Mouse (Mus musculus) embryonic facial prominence, embryonic 11.5 days (tissue): ENCODE results near the gene Smg1. TPM values are rescaled to one million over a fixed set of nuclear protein-coding genes. Genes with fewer than 3 reads are reported as not detected.
"Not testable (repeated sequence)": the region's sequence is repeated elsewhere in the genome, so short reads cannot be mapped to it uniquely, and the experiment has no call there.

Experiments used
- ATAC-seq: fragments of 200-750 bp; cut with Nextera tagmentation; replicated peaks from 2 replicates; pipeline ENCODE4 v1.8.0; 2017; ENCODE audit warnings: low read depth; ENCODE audit not compliant: insufficient number of reproducible peaks, low FRiP score, low TSS enrichment
- DNase-seq: peaks from one replicate; pipeline ENCODE4 v3.0.0-alpha.2; 2015; ENCODE audit warnings: low spot score
- H3K27ac ChIP-seq: fragments of 300-500 bp; sonication (generic); replicated peaks from 2 replicates; pipeline ENCODE4 v1.5.1; 2014; ENCODE audit warnings: mild to moderate bottlenecking, low read depth, low read length, control low read depth
- H3K27me3 ChIP-seq: fragments of 300-500 bp; sonication (generic); 2 replicates; pipeline ENCODE4 v1.6.1; 2014; ENCODE audit warnings: mild to moderate bottlenecking, low read length, moderate library complexity, mixed read lengths; ENCODE audit not compliant: control insufficient read depth, insufficient read depth
- H3K36me3 ChIP-seq: fragments of 300-500 bp; sonication (generic); replicated peaks from 2 replicates; pipeline ENCODE4 v1.6.1; 2014; ENCODE audit warnings: low read depth, mild to moderate bottlenecking, low read length, moderate library complexity, mixed read lengths; ENCODE audit not compliant: control insufficient read depth, insufficient read depth
- H3K4me1 ChIP-seq: fragments of 300-500 bp; sonication (generic); 2 replicates; pipeline ENCODE4 v1.6.1; 2014; ENCODE audit warnings: low read length, mixed read lengths; ENCODE audit not compliant: control insufficient read depth, insufficient read depth
- H3K4me2 ChIP-seq: fragments of 300-500 bp; sonication (generic); 2 replicates; pipeline ENCODE4 v1.6.1; 2014; ENCODE audit warnings: low read depth, mild to moderate bottlenecking, control low read depth, low read length, moderate library complexity
- H3K4me3 ChIP-seq: fragments of 300-500 bp; sonication (generic); 2 replicates; pipeline ENCODE4 v1.5.1; 2014; ENCODE audit warnings: low read depth, low read length, control low read depth
- H3K9ac ChIP-seq: fragments of 300-500 bp; sonication (generic); replicated peaks from 2 replicates; pipeline ENCODE4 v1.6.1; 2014; ENCODE audit warnings: mild to moderate bottlenecking, control low read depth, low read length
- H3K9me3 ChIP-seq: fragments of 300-500 bp; sonication (generic); replicated peaks from 2 replicates; pipeline ENCODE4 v1.6.1; 2016; ENCODE audit warnings: mild to moderate bottlenecking, low read length, inconsistent platforms, mixed read lengths; ENCODE audit not compliant: control insufficient read depth
- WGBS: fragments of 180-500 bp; shearing (Covaris S2); extraction: QIAGEN DNeasy Blood & Tissue Kit; methylation state at CpG from one replicate; pipeline ENCODE4 v1.1.7; 2014; 5-methylcytosine and 5-hydroxymethylcytosine counted together
- polyA plus RNA-seq: library from polyadenylated mRNA; unstranded; fragments of >200 nt; fragmentation: Nextera tagmentation; extraction: Ambion mirVana; gene quantifications from 2 replicates; pipeline ENCODE4 v1.2.1, GENCODE M21; 2014

The Smg1 gene
- polyA plus RNA-seq, 1 experiment from 2014 or later = 17.6 TPM

GRCm38 (mm10) chr7:118206396-118206795, 37.1 kb downstream of the Smg1 start:
- Histone ChIP-seq H3K27me3 (no peaks in the 10 kb centered on the region), H3K4me1 (no peaks in the 10 kb centered on the region), H3K36me3 (peaks cover 2% of the 10 kb centered on the region), H3K27ac (no peak overlapping the region), H3K4me3 (no peak overlapping the region), H3K9ac (no peak overlapping the region), H3K4me2 (no peak overlapping the region), H3K9me3 (no peaks in the 10 kb centered on the region)
- ATAC-seq (no peak), DNase-seq (no peak)
- WGBS = 95% methylated on average over 2 of the region's 2 CpGs

- Histone ChIP-seq H3K9me3 (no peaks in the 10 kb centered on the region), H3K4me3 (no peak overlapping the region), H3K36me3 (no peaks in the 10 kb centered on the region), H3K4me2 (no peak overlapping the region), H3K9ac (no peak overlapping the region), H3K27me3 (no peaks in the 10 kb centered on the region), H3K27ac (no peak overlapping the region), H3K4me1 (no peaks in the 10 kb centered on the region)
- WGBS = 71% methylated on average over 4 of the region's 4 CpGs
- no peak for DNase-seq
- no peak for ATAC-seq
Observed at GRCm38 (mm10) chr7:118195756-118196155, 47.7 kb downstream of the Smg1 start.

- Histone ChIP-seq H3K9me3 (no peaks in the 10 kb centered on the region), H3K36me3 (no peaks in the 10 kb centered on the region), H3K9ac (no peak overlapping the region), H3K27ac (no peak overlapping the region), H3K27me3 (no peaks in the 10 kb centered on the region), H3K4me1 (no peaks in the 10 kb centered on the region), H3K4me2 (no peak overlapping the region), H3K4me3 (no peak overlapping the region)
- no peak for ATAC-seq
- no peak for DNase-seq
- 88% methylated on average over 4 of the region's 4 CpGs for WGBS
Observed at GRCm38 (mm10) chr7:118185878-118186277, 57.6 kb downstream of the Smg1 start.

- Histone ChIP-seq H3K4me1 (no peaks in the 10 kb centered on the region), H3K4me2 (no peak overlapping the region), H3K9ac (no peak overlapping the region), H3K9me3 (no peaks in the 10 kb centered on the region), H3K36me3 (no peaks in the 10 kb centered on the region), H3K27me3 (no peaks in the 10 kb centered on the region), H3K27ac (no peak overlapping the region), H3K4me3 (no peak overlapping the region)
- WGBS = 89% methylated on average over 1 of the region's 1 CpGs
- ATAC-seq (no peak), DNase-seq (no peak)
Observed at GRCm38 (mm10) chr7:118184604-118185003, 58.9 kb downstream of the Smg1 start.

GRCm38 (mm10) chr7:118181123-118181522, 62.3 kb downstream of the Smg1 start:
- H3K9ac ChIP-seq = no peak overlapping the region
- no peaks in the 10 kb centered on the region for H3K9me3 ChIP-seq
- 93% methylated on average over 3 of the region's 3 CpGs for WGBS
- ATAC-seq (no peak), DNase-seq (no peak)
- H3K4me3 ChIP-seq = no peak overlapping the region
- no peaks in the 10 kb centered on the region for H3K36me3 ChIP-seq
- no peak overlapping the region for H3K4me2 ChIP-seq
- H3K27me3 ChIP-seq = no peaks in the 10 kb centered on the region
- no peaks in the 10 kb centered on the region for H3K4me1 ChIP-seq
- H3K27ac ChIP-seq = no peak overlapping the region

- no peak overlapping the region for H3K27ac ChIP-seq
- no peak for DNase-seq
- no peak for ATAC-seq
- H3K4me1 ChIP-seq = no peaks in the 10 kb centered on the region
- no peaks in the 10 kb centered on the region for H3K36me3 ChIP-seq
- 78% methylated on average over 3 of the region's 3 CpGs for WGBS
- no peaks in the 10 kb centered on the region for H3K9me3 ChIP-seq
- H3K9ac ChIP-seq = no peak overlapping the region
- H3K4me3 ChIP-seq = no peak overlapping the region
- no peaks in the 10 kb centered on the region for H3K27me3 ChIP-seq
- H3K4me2 ChIP-seq = no peak overlapping the region
Observed at GRCm38 (mm10) chr7:118179782-118180181, 63.7 kb downstream of the Smg1 start.

- H3K9me3 ChIP-seq = no peaks in the 10 kb centered on the region
- H3K36me3 ChIP-seq = no peaks in the 10 kb centered on the region; the same call in 1 of the 2 replicates
- H3K9ac ChIP-seq = no peak overlapping the region
- H3K27me3 ChIP-seq = no peaks in the 10 kb centered on the region
- H3K4me3 ChIP-seq = no peak overlapping the region
- H3K4me1 ChIP-seq = no peaks in the 10 kb centered on the region
- ATAC-seq = no peak
- no peak overlapping the region for H3K4me2 ChIP-seq
- no peak overlapping the region for H3K27ac ChIP-seq
- DNase-seq = no peak
- 88% methylated on average over 1 of the region's 1 CpGs for WGBS
Observed at GRCm38 (mm10) chr7:118175821-118176355, 67.6 kb downstream of the Smg1 start.

GRCm38 (mm10) chr7:118170125-118170524, 73.3 kb downstream of the Smg1 start:
- 97% methylated on average over 2 of the region's 2 CpGs for WGBS
- not testable (repeated sequence) for H3K27ac ChIP-seq, H3K9me3 ChIP-seq, H3K4me3 ChIP-seq, H3K36me3 ChIP-seq, DNase-seq, ATAC-seq, H3K4me2 ChIP-seq, H3K9ac ChIP-seq, H3K4me1 ChIP-seq, H3K27me3 ChIP-seq
